Mouse (Mus musculus) stomach, embryonic 14.5 days (tissue): Measurements from ENCODE around the gene Nxn. TPM values are rescaled to one million over a fixed set of nuclear protein-coding genes. Genes with fewer than 3 reads are reported as not detected.

ENCODE experiments used
- ATAC-seq: fragments of 200-750 bp; cut with Nextera tagmentation; 2 replicates; pipeline ENCODE4 v1.8.0; 2017; ENCODE audit warnings: low read depth, moderate TSS enrichment; ENCODE audit not compliant: insufficient number of reproducible peaks, insufficient read depth, low FRiP score
- H3K27ac ChIP-seq: fragments of 300-500 bp; sonication (generic); 2 replicates; pipeline ENCODE4 v1.5.1; 2014; ENCODE audit warnings: mild to moderate bottlenecking, low read length, moderate library complexity, mixed read lengths
- H3K27me3 ChIP-seq: fragments of 300-500 bp; sonication (generic); 2 replicates; pipeline ENCODE4 v1.6.1; 2014; ENCODE audit warnings: low read length, control low read depth, mixed read lengths; ENCODE audit not compliant: control insufficient read depth, insufficient read depth
- H3K36me3 ChIP-seq: fragments of 300-500 bp; sonication (generic); 2 replicates; pipeline ENCODE4 v1.6.1; 2014; ENCODE audit warnings: mild to moderate bottlenecking, control low read depth, low read length, moderate library complexity, mixed read lengths; ENCODE audit not compliant: control insufficient read depth, insufficient read depth
- H3K4me1 ChIP-seq: fragments of 300-500 bp; sonication (generic); 2 replicates; pipeline ENCODE4 v1.6.1; 2014; ENCODE audit warnings: low read length, control low read depth, mixed read lengths; ENCODE audit not compliant: control insufficient read depth, insufficient read depth
- H3K4me2 ChIP-seq: fragments of 300-500 bp; sonication (generic); replicated peaks from 2 replicates; pipeline ENCODE4 v1.6.1; 2014; ENCODE audit warnings: low read depth, low read length, control low read depth
- H3K4me3 ChIP-seq: fragments of 300-500 bp; sonication (generic); 2 replicates; pipeline ENCODE4 v1.5.1; 2014; ENCODE audit warnings: low read depth, low read length, control low read depth
- H3K9ac ChIP-seq: fragments of 300-500 bp; sonication (generic); replicated peaks from 2 replicates; pipeline ENCODE4 v1.6.1; 2014; ENCODE audit warnings: low read depth, mild to moderate bottlenecking, control low read depth, low read length, moderate library complexity, mixed read lengths
- H3K9me3 ChIP-seq: fragments of 300-500 bp; sonication (generic); 2 replicates; pipeline ENCODE4 v1.6.1; 2016; ENCODE audit warnings: low read depth, low read length, control low read depth; ENCODE audit not compliant: control insufficient read depth
- WGBS: fragments of 180-500 bp; shearing (Covaris S2); extraction: QIAGEN DNeasy Blood & Tissue Kit; methylation state at CpG from one replicate; pipeline ENCODE4 v1.1.7; 2014; 5-methylcytosine and 5-hydroxymethylcytosine counted together
- polyA plus RNA-seq: library from polyadenylated mRNA; unstranded; fragments of >200 nt; fragmentation: Nextera tagmentation; extraction: Ambion mirVana; gene quantifications from 2 replicates; pipeline ENCODE4 v1.2.1, GENCODE M21; 2014

Gene Nxn
- polyA plus RNA-seq, 1 experiment from 2014 or later = 50.4 TPM

GRCm38 (mm10) chr11:76309072-76309471 lies 89.9 kb downstream of the Nxn start:
- no peak overlapping the region for H3K27ac ChIP-seq
- no peaks in the 10 kb centered on the region for H3K9me3 ChIP-seq
- H3K4me1 ChIP-seq = peaks cover 32% of the 10 kb centered on the region
- no peaks in the 10 kb centered on the region for H3K27me3 ChIP-seq
- no peak for ATAC-seq
- no peaks in the 10 kb centered on the region for H3K36me3 ChIP-seq
- no peak overlapping the region for H3K4me2 ChIP-seq
- H3K9ac ChIP-seq = no peak overlapping the region
- 44% methylated on average over 6 of the region's 6 CpGs for WGBS
- H3K4me3 ChIP-seq = no peak overlapping the region

GRCm38 (mm10) chr11:76306769-76307168 lies 92.2 kb downstream of the Nxn start:
- Histone ChIP-seq H3K4me2 (no peak overlapping the region), H3K27ac (no peak overlapping the region), H3K36me3 (no peaks in the 10 kb centered on the region)

GRCm38 (mm10) chr11:76305571-76305970 lies 93.4 kb downstream of the Nxn start:
- Histone ChIP-seq H3K27ac (no peak overlapping the region), H3K4me3 (no peak overlapping the region), H3K4me2 (no peak overlapping the region), H3K4me1 (peaks cover 28% of the 10 kb centered on the region), H3K9ac (no peak overlapping the region), H3K9me3 (no peaks in the 10 kb centered on the region), H3K36me3 (no peaks in the 10 kb centered on the region), H3K27me3 (no peaks in the 10 kb centered on the region)
- WGBS = 69% methylated on average over 4 of the region's 4 CpGs
- no peak for ATAC-seq

More at GRCm38 (mm10) chr11:76306769-76307168, 92.2 kb downstream of the Nxn start:
- no peak overlapping the region for H3K4me3 ChIP-seq
- H3K9me3 ChIP-seq = no peaks in the 10 kb centered on the region
- H3K27me3 ChIP-seq = no peaks in the 10 kb centered on the region
- no peak for ATAC-seq
- H3K4me1 ChIP-seq = peaks cover 38% of the 10 kb centered on the region
- H3K9ac ChIP-seq = no peak overlapping the region
- WGBS = 57% methylated on average over 4 of the region's 4 CpGs

- no peaks in the 10 kb centered on the region for H3K36me3 ChIP-seq
- WGBS = 69% methylated on average over 10 of the region's 11 CpGs
Measured at GRCm38 (mm10) chr11:76303368-76303767, 95.6 kb downstream of the Nxn start.

GRCm38 (mm10) chr11:76300862-76301261 lies 98.1 kb downstream of the Nxn start:
- Histone ChIP-seq H3K27ac (no peak overlapping the region), H3K4me1 (peaks cover 18% of the 10 kb centered on the region), H3K4me2 (no peak overlapping the region), H3K9me3 (no peaks in the 10 kb centered on the region), H3K9ac (no peak overlapping the region), H3K27me3 (no peaks in the 10 kb centered on the region), H3K36me3 (no peaks in the 10 kb centered on the region), H3K4me3 (no peak overlapping the region)
- ATAC-seq = no peak
- WGBS = 84% methylated on average over 5 of the region's 5 CpGs

More at GRCm38 (mm10) chr11:76303368-76303767, 95.6 kb downstream of the Nxn start:
- Histone ChIP-seq H3K9me3 (no peaks in the 10 kb centered on the region), H3K4me2 (no peak overlapping the region), H3K9ac (no peak overlapping the region), H3K27ac (no peak overlapping the region), H3K4me1 (peaks cover 15% of the 10 kb centered on the region), H3K27me3 (no peaks in the 10 kb centered on the region), H3K4me3 (no peak overlapping the region)
- no peak for ATAC-seq

- no peak overlapping the region for H3K27ac ChIP-seq
- H3K9ac ChIP-seq = no peak overlapping the region
- no peak for ATAC-seq
- H3K36me3 ChIP-seq = no peaks in the 10 kb centered on the region
- H3K27me3 ChIP-seq = no peaks in the 10 kb centered on the region
- no peak overlapping the region for H3K4me3 ChIP-seq
- H3K4me1 ChIP-seq = peaks cover 33% of the 10 kb centered on the region
- H3K4me2 ChIP-seq = no peak overlapping the region
- H3K9me3 ChIP-seq = no peaks in the 10 kb centered on the region
- 60% methylated on average over 9 of the region's 9 CpGs for WGBS
Measured at GRCm38 (mm10) chr11:76298457-76299000, 100.4 kb downstream of the Nxn start.

GRCm38 (mm10) chr11:76297252-76297651 lies 101.7 kb downstream of the Nxn start:
- H3K4me3 ChIP-seq = no peak overlapping the region
- H3K4me1 ChIP-seq = peaks cover 32% of the 10 kb centered on the region
- H3K27ac ChIP-seq = no peak overlapping the region
- H3K4me2 ChIP-seq = no peak overlapping the region
- no peaks in the 10 kb centered on the region for H3K9me3 ChIP-seq
- H3K27me3 ChIP-seq = no peaks in the 10 kb centered on the region
- no peak overlapping the region for H3K9ac ChIP-seq
- 67% methylated on average over 9 of the region's 9 CpGs for WGBS
- H3K36me3 ChIP-seq = no peaks in the 10 kb centered on the region
- no peak for ATAC-seq

- Histone ChIP-seq H3K9ac (no peak overlapping the region), H3K4me2 (no peak overlapping the region), H3K4me1 (peaks cover 33% of the 10 kb centered on the region; the same call in 1 of the 2 replicates), H3K4me3 (no peak overlapping the region), H3K36me3 (no peaks in the 10 kb centered on the region), H3K9me3 (no peaks in the 10 kb centered on the region), H3K27ac (peak overlapping the region; percentile 58; the same call in 1 of the 2 replicates), H3K27me3 (no peaks in the 10 kb centered on the region)
- ATAC-seq = no peak
- 22% methylated on average over 9 of the region's 9 CpGs for whole genome bisulfite sequencing
Measured at GRCm38 (mm10) chr11:76294836-76295235, 104.1 kb downstream of the Nxn start.

GRCm38 (mm10) chr11:76294078-76294477 lies 104.9 kb downstream of the Nxn start:
- peaks cover 33% of the 10 kb centered on the region; the same call in 1 of the 2 replicates for H3K4me1 ChIP-seq
- no peaks in the 10 kb centered on the region for H3K27me3 ChIP-seq
- no peak overlapping the region for H3K4me2 ChIP-seq
- H3K27ac ChIP-seq = no peak overlapping the region
- H3K9ac ChIP-seq = no peak overlapping the region
- no peaks in the 10 kb centered on the region for H3K36me3 ChIP-seq
- ATAC-seq = no peak
- WGBS = 66% methylated on average over 5 of the region's 5 CpGs
- H3K9me3 ChIP-seq = no peaks in the 10 kb centered on the region
- H3K4me3 ChIP-seq = no peak overlapping the region
